Mouse (Mus musculus) cortical plate, adult 2 months (tissue): ENCODE results near the gene Slc28a1.

Source experiments
- CTCF ChIP-seq: fragments of 200-500 bp; IDR thresholded peaks from 2 replicates; pipeline ENCODE4 v1.5.1; 2011; ENCODE audit warnings: mild to moderate bottlenecking, control low read depth, low read length; ENCODE audit not compliant: insufficient read depth; ENCODE audit errors: extremely low read depth
- POLR2A ChIP-seq: fragments of 200-500 bp; IDR thresholded peaks from 2 replicates; pipeline ENCODE4 v1.6.1; 2011; ENCODE audit warnings: mild to moderate bottlenecking, low read length, control low read depth; ENCODE audit not compliant: insufficient read depth; ENCODE audit errors: extremely low read depth

GRCm38 (mm10) chr7:81141541-81141940, 26.9 kb downstream of the Slc28a1 start:
- no peak for TF ChIP-seq POLR2A
- no peak for TF ChIP-seq CTCF
